8 mouse cellular contexts compared by ENCODE assay signal in the genomic region with DNA sequence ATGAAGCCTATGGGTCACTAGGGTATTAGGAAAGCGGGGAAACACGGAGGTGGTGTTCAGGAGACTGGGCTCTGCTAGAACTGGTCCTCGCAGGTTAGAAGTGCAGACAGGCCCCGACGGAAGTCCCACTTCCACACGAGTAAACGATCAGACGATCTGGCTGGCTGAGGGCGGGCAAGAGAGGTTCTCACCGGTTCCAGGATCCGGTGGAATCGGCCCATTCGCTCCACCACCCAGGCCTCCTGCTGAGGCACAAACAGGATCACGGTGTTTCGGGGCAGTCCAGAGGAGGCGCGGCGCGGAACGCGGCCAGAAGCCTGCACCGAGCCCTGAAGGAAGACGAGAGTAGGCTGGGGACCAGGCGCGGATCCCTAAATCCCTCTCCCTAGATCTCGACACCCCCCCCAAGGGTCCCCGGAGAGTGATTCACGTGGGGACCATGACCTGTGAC. TPM values are rescaled to one million over a fixed set of nuclear protein-coding genes. Genes with fewer than 3 reads are reported as not detected.
DNase-seq lines count a peak whose midpoint lies in the region; ATAC-seq lines count a peak whose summit lies in the region.

No protein-coding gene starts in this region.

- peak; percentile 44 for DNase-seq in gastrocnemius, postnatal 10 days
- DNase-seq in gastrocnemius, postnatal 25 days: no peak
- peak; percentile 44 for DNase-seq in 416B (ENCODE audit: low read depth)
- DNase-seq in natural killer cell, adult 2 months (ENCODE audit: low spot score in 2 of 2): no peak
- DNase-seq in lung, adult 18-20 months: no peak

- peak overlapping the region; percentile 78 for H3K4me2 ChIP-seq in hindbrain, embryonic 16.5 days (ENCODE audit: low read length)
- H3K4me2 ChIP-seq in liver, embryonic 16.5 days (ENCODE audit: low read depth, low read length): peak overlapping the region; percentile 93

- peak; percentile 26 for ATAC-seq in common myeloid progenitor, adult 5-6 weeks (replicated peaks; ENCODE audit: low read depth, poor library complexity, severe bottlenecking)
- ATAC-seq in hindbrain, embryonic 16.5 days: peak; percentile 62
- peak; percentile 73 for ATAC-seq in liver, embryonic 16.5 days (ENCODE audit: low read depth)

- peak overlapping the region; percentile 88 for H3K27ac ChIP-seq in hindbrain, embryonic 16.5 days (ENCODE audit: low read depth, low read length)
- peak overlapping the region; percentile 88 for H3K27ac ChIP-seq in liver, embryonic 16.5 days (ENCODE audit: low read length)

- 4% methylated on average over 24 of the region's 28 CpGs for WGBS in hindbrain, embryonic 16.5 days
- WGBS in liver, embryonic 16.5 days (ENCODE audit: insufficient replicate concordance): 1% methylated on average over 28 of the region's 28 CpGs

- no peaks in the 10 kb centered on the region for H3K9me3 ChIP-seq in hindbrain, embryonic 16.5 days (ENCODE audit: control insufficient read depth, low read length)
- no peaks in the 10 kb centered on the region for H3K9me3 ChIP-seq in liver, embryonic 16.5 days (replicated peaks; ENCODE audit: control insufficient read depth, low read length)

- H3K4me1 ChIP-seq in hindbrain, embryonic 16.5 days (ENCODE audit: control insufficient read depth, insufficient read depth, low read depth, low read length): peaks cover 16% of the 10 kb centered on the region
- peaks cover 22% of the 10 kb centered on the region for H3K4me1 ChIP-seq in liver, embryonic 16.5 days (ENCODE audit: control insufficient read depth, low read depth, low read length)

- no peaks in the 10 kb centered on the region for H3K27me3 ChIP-seq in hindbrain, embryonic 16.5 days (replicated peaks; ENCODE audit: control insufficient read depth, insufficient read depth, low read length)
- H3K27me3 ChIP-seq in liver, embryonic 16.5 days (ENCODE audit: control insufficient read depth, insufficient read depth, low read depth, low read length): no peaks in the 10 kb centered on the region

- peaks cover 30% of the 10 kb centered on the region for H3K36me3 ChIP-seq in hindbrain, embryonic 16.5 days (ENCODE audit: control insufficient read depth, insufficient read depth, low read length)
- peaks cover 48% of the 10 kb centered on the region for H3K36me3 ChIP-seq in liver, embryonic 16.5 days (ENCODE audit: control insufficient read depth, insufficient read depth)

- H3K9ac ChIP-seq in hindbrain, embryonic 16.5 days (ENCODE audit: low read depth, low read length): peak overlapping the region; percentile 88
- peak overlapping the region; percentile 96 for H3K9ac ChIP-seq in liver, embryonic 16.5 days (ENCODE audit: low read depth, low read length)

- H3K4me3 ChIP-seq in hindbrain, embryonic 16.5 days (ENCODE audit: low read length): peak overlapping the region; percentile 81
- H3K4me3 ChIP-seq in liver, embryonic 16.5 days (ENCODE audit: low read depth, low read length): peak overlapping the region; percentile 85

RNA-seq across cellular contexts. Expression of gene Stoml2, which starts 0.7 kb away (rescaled TPM):
- total RNA-seq in gastrocnemius, postnatal 10 days (2021): 10 to 100 TPM; 81.8 to 84.3 TPM
- 10 to 100 TPM; 88.2 to 98.5 TPM for total RNA-seq in gastrocnemius, postnatal 25 days (2021)
- 94.0 and 136 TPM in 2 replicates for total RNA-seq in common myeloid progenitor, adult 5-6 weeks (2017)
- polyA plus RNA-seq in hindbrain, embryonic 16.5 days (2015; fragmentation: Nextera tagmentation; extraction: Ambion mirVana): 234 and 261 TPM in 2 replicates
- polyA plus RNA-seq in liver, embryonic 16.5 days (2015; fragmentation: Nextera tagmentation; extraction: Ambion mirVana): 176 and 193 TPM in 2 replicates

RNA-seq across cellular contexts. Expression of gene Pigo, which starts 5.2 kb away (rescaled TPM):
- total RNA-seq in gastrocnemius, postnatal 10 days (2021): 1 to 10 TPM; 7.6 to 9.6 TPM
- 1 to 10 TPM; 6.7 to 7.5 TPM for total RNA-seq in gastrocnemius, postnatal 25 days (2021)
- 7.9 and 12.2 TPM in 2 replicates for total RNA-seq in common myeloid progenitor, adult 5-6 weeks (2017)
- polyA plus RNA-seq in hindbrain, embryonic 16.5 days (2015; fragmentation: Nextera tagmentation; extraction: Ambion mirVana): 28.5 and 30.8 TPM in 2 replicates
- 12.4 and 14.7 TPM in 2 replicates for polyA plus RNA-seq in liver, embryonic 16.5 days (2015; fragmentation: Nextera tagmentation; extraction: Ambion mirVana)

RNA-seq across cellular contexts. Expression of gene Fam214b, which starts 15.2 kb away (rescaled TPM):
- total RNA-seq in gastrocnemius, postnatal 10 days (2021): 10 to 100 TPM; 19.3 to 23.7 TPM
- 10 to 100 TPM; 18.7 to 33.5 TPM for total RNA-seq in gastrocnemius, postnatal 25 days (2021)
- 0.29 and 1.3 TPM in 2 replicates for total RNA-seq in common myeloid progenitor, adult 5-6 weeks (2017)
- 32.3 and 36.3 TPM in 2 replicates for polyA plus RNA-seq in hindbrain, embryonic 16.5 days (2015; fragmentation: Nextera tagmentation; extraction: Ambion mirVana)
- 33.4 and 41.3 TPM in 2 replicates for polyA plus RNA-seq in liver, embryonic 16.5 days (2015; fragmentation: Nextera tagmentation; extraction: Ambion mirVana)

RNA-seq across cellular contexts. Expression of gene Fancg, which starts 20.5 kb away (rescaled TPM):
- total RNA-seq in gastrocnemius, postnatal 10 days (2021): 1 to 10 TPM; 2.9 to 5.0 TPM
- total RNA-seq in gastrocnemius, postnatal 25 days (2021): 1 to 10 TPM; 1.0 to 2.4 TPM
- 15.4 and 20.2 TPM in 2 replicates for total RNA-seq in common myeloid progenitor, adult 5-6 weeks (2017)
- polyA plus RNA-seq in hindbrain, embryonic 16.5 days (2015; fragmentation: Nextera tagmentation; extraction: Ambion mirVana): 22.7 and 25.8 TPM in 2 replicates
- polyA plus RNA-seq in liver, embryonic 16.5 days (2015; fragmentation: Nextera tagmentation; extraction: Ambion mirVana): 7.8 and 9.4 TPM in 2 replicates

RNA-seq across cellular contexts. Expression of gene Unc13b, which starts 27.9 kb away (rescaled TPM):
- total RNA-seq in gastrocnemius, postnatal 10 days (2021): 1 to 10 TPM; 5.0 to 7.1 TPM
- total RNA-seq in gastrocnemius, postnatal 25 days (2021): 1 to 10 TPM; 2.9 to 3.0 TPM
- 0.82 and 0.87 TPM in 2 replicates for total RNA-seq in common myeloid progenitor, adult 5-6 weeks (2017)
- 13.0 and 16.5 TPM in 2 replicates for polyA plus RNA-seq in hindbrain, embryonic 16.5 days (2015; fragmentation: Nextera tagmentation; extraction: Ambion mirVana)
- polyA plus RNA-seq in liver, embryonic 16.5 days (2015; fragmentation: Nextera tagmentation; extraction: Ambion mirVana): 0.51 and 0.57 TPM in 2 replicates

Comparison
In these comparisons a context has a peak if more than half of its experiments do, and no peak if none do; other contexts are left out.
1. DNase-seq: peak in gastrocnemius, postnatal 10 days (single experiment) and 416B (single experiment); none in gastrocnemius, postnatal 25 days (single experiment), natural killer cell, adult 2 months (0 of 2) and lung, adult 18-20 months (0 of 2).
2. Peak in every context shown above with its lines, with median percentiles within 50 percentile points of each other: ATAC-seq.